Mouse (Mus musculus) small intestine, adult 2 months (tissue): ENCODE results near the gene Itgb1bp1. TPM values are rescaled to one million over a fixed set of nuclear protein-coding genes. Genes with fewer than 3 reads are reported as not detected.

Experiments used
- H3K27ac ChIP-seq: fragments of 200-500 bp; 2 replicates; pipeline ENCODE4 v1.5.1; 2012; ENCODE audit warnings: low read depth, low read length, control low read depth, inconsistent platforms; ENCODE audit not compliant: insufficient read depth
- H3K27me3 ChIP-seq: fragments of 200-500 bp; 2 replicates; pipeline ENCODE4 v1.6.1; 2012; ENCODE audit warnings: mild to moderate bottlenecking, moderate library complexity, low read length, inconsistent platforms; ENCODE audit not compliant: control insufficient read depth, insufficient read depth
- H3K36me3 ChIP-seq: fragments of 200-500 bp; 2 replicates; pipeline ENCODE4 v1.6.1; 2012; ENCODE audit warnings: mild to moderate bottlenecking, low read length, control low read depth, inconsistent platforms; ENCODE audit not compliant: control insufficient read depth, insufficient read depth
- H3K4me1 ChIP-seq: fragments of 200-500 bp; 2 replicates; pipeline ENCODE4 v1.6.1; 2012; ENCODE audit warnings: low read length, inconsistent platforms, mixed read lengths; ENCODE audit not compliant: control insufficient read depth, insufficient read depth, insufficient read length
- H3K4me3 ChIP-seq: fragments of 200-500 bp; 2 replicates; pipeline ENCODE4 v1.5.1; 2012; ENCODE audit warnings: low read depth, mild to moderate bottlenecking, control low read depth, inconsistent platforms, low read length, moderate library complexity
- CTCF ChIP-seq: fragments of 200-500 bp; IDR thresholded peaks from 2 replicates; pipeline ENCODE4 v1.5.1; 2012; ENCODE audit warnings: low read depth, mild to moderate bottlenecking, control low read depth, inconsistent platforms, low read length, moderate library complexity, mixed read lengths; ENCODE audit not compliant: insufficient replicate concordance, insufficient read length; ENCODE audit errors: extremely low read depth
- POLR2A ChIP-seq: fragments of 200-500 bp; IDR thresholded peaks from 2 replicates; pipeline ENCODE4 v1.6.1; 2012; ENCODE audit warnings: low read depth, mild to moderate bottlenecking, control low read depth, inconsistent platforms, low read length, moderate library complexity
- WGBS: fragments of 180-500 bp; shearing (Covaris S2); methylation state at CpG from one replicate; pipeline ENCODE4 v1.1.7; 2018; 5-methylcytosine and 5-hydroxymethylcytosine counted together
- polyA plus RNA-seq: library from polyadenylated mRNA; depleted of rRNA; stranded (reverse); fragments of >200 nt; gene quantifications from 2 replicates; pipeline ENCODE4 v1.2.3, GENCODE M21; 2012

Itgb1bp1 gene
- polyA plus RNA-seq, 1 experiment: 3.7 TPM

GRCm38 (mm10) chr12:21326325-21326724, 40.2 kb upstream of the Itgb1bp1 start:
- Histone ChIP-seq H3K27me3 (no peaks in the 10 kb centered on the region), H3K4me1 (no peaks in the 10 kb centered on the region), H3K4me3 (no peak overlapping the region), H3K36me3 (peaks cover 67% of the 10 kb centered on the region), H3K27ac (no peak overlapping the region)
- 91% methylated on average over 3 of the region's 3 CpGs for WGBS
- TF ChIP-seq CTCF: no peak

- no peak overlapping the region for H3K4me3 ChIP-seq
- no peaks in the 10 kb centered on the region for H3K4me1 ChIP-seq
- no peak for TF ChIP-seq POLR2A
- no peak for TF ChIP-seq CTCF
- H3K36me3 ChIP-seq: peaks cover 66% of the 10 kb centered on the region
- WGBS: 92% methylated on average over 8 of the region's 8 CpGs
- no peak overlapping the region for H3K27ac ChIP-seq
- no peaks in the 10 kb centered on the region for H3K27me3 ChIP-seq
Measured at GRCm38 (mm10) chr12:21325266-21325665, 39.2 kb upstream of the Itgb1bp1 start.

GRCm38 (mm10) chr12:21324101-21324500, 38.0 kb upstream of the Itgb1bp1 start:
- WGBS: 70% methylated on average over 5 of the region's 5 CpGs
- TF ChIP-seq CTCF (no peak), POLR2A (no peak)
- Histone ChIP-seq H3K4me1 (no peaks in the 10 kb centered on the region), H3K27me3 (no peaks in the 10 kb centered on the region), H3K4me3 (no peak overlapping the region), H3K36me3 (peaks cover 57% of the 10 kb centered on the region), H3K27ac (no peak overlapping the region)

GRCm38 (mm10) chr12:21322856-21323255, 36.8 kb upstream of the Itgb1bp1 start:
- 88% methylated on average over 9 of the region's 9 CpGs for WGBS
- H3K27me3 ChIP-seq: no peaks in the 10 kb centered on the region
- peaks cover 51% of the 10 kb centered on the region for H3K36me3 ChIP-seq

GRCm38 (mm10) chr12:21322296-21322695, 36.2 kb upstream of the Itgb1bp1 start:
- peaks cover 48% of the 10 kb centered on the region for H3K36me3 ChIP-seq
- H3K27ac ChIP-seq: no peak overlapping the region
- H3K4me1 ChIP-seq: no peaks in the 10 kb centered on the region
- TF ChIP-seq CTCF: no peak
- 82% methylated on average over 4 of the region's 4 CpGs for WGBS
- H3K27me3 ChIP-seq: no peaks in the 10 kb centered on the region
- no peak overlapping the region for H3K4me3 ChIP-seq

More at GRCm38 (mm10) chr12:21322856-21323255, 36.8 kb upstream of the Itgb1bp1 start:
- no peak overlapping the region for H3K4me3 ChIP-seq
- no peak overlapping the region for H3K27ac ChIP-seq
- no peaks in the 10 kb centered on the region for H3K4me1 ChIP-seq
- TF ChIP-seq CTCF (no peak), POLR2A (no peak)

GRCm38 (mm10) chr12:21321170-21321569, 35.1 kb upstream of the Itgb1bp1 start:
- TF ChIP-seq CTCF: no peak
- TF ChIP-seq POLR2A: no peak
- Histone ChIP-seq H3K4me3 (no peak overlapping the region), H3K4me1 (peaks cover 2% of the 10 kb centered on the region; the same call in 1 of the 2 replicates), H3K27me3 (no peaks in the 10 kb centered on the region), H3K36me3 (peaks cover 41% of the 10 kb centered on the region), H3K27ac (no peak overlapping the region)
- 85% methylated on average over 9 of the region's 9 CpGs for WGBS

GRCm38 (mm10) chr12:21320317-21320716, 34.2 kb upstream of the Itgb1bp1 start:
- no peaks in the 10 kb centered on the region for H3K27me3 ChIP-seq
- H3K4me3 ChIP-seq: no peak overlapping the region
- peaks cover 2% of the 10 kb centered on the region; the same call in 1 of the 2 replicates for H3K4me1 ChIP-seq
- no peak overlapping the region for H3K27ac ChIP-seq
- H3K36me3 ChIP-seq: peaks cover 35% of the 10 kb centered on the region
- WGBS: 59% methylated on average over 4 of the region's 4 CpGs
- TF ChIP-seq POLR2A (no peak), CTCF (no peak)
